Mouse (Mus musculus): Measurements from ENCODE around the gene Ccdc163. TPM values are rescaled to one million over a fixed set of nuclear protein-coding genes. Genes with fewer than 3 reads are reported as not detected.

The Ccdc163 gene
- polyA plus RNA-seq, 1 experiment, result 22.8 TPM

- DNase-seq (ENCODE audit: extremely low spot score in 1 of 2, low spot score in 1 of 2), result no peak
These were observed 9.5 kb upstream of the Ccdc163 start for GRCm38 (mm10) chr4:116698693-116699342.

- no peak for DNase-seq (ENCODE audit: extremely low spot score in 1 of 2, low spot score in 1 of 2)
These were observed 7.3 kb upstream of the Ccdc163 start for GRCm38 (mm10) chr4:116700964-116701363.

DNA sequence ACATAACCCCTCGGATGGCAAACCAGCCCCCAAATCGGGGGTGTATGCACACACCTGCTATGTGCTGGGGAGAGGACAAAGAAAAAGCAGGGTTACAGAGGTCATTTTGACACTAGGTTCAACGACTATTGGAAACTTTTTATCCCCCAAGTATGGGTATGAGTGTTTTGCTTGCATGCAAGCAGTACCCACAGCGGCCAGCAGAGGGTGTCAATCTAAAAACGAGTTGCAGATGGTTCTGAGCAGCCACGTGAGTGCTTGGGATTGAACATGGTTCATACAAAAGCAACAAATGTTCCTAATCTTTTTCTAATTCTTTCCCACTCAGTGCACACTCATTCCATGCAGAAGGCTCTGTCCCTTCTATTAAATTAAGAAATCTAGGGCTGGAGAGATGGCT lies 4.5 kb upstream of the Ccdc163 start:
- peak in 1 of 2 experiments; percentile 68 for DNase-seq (ENCODE audit: extremely low spot score in 1 of 2, low spot score in 1 of 2)

GRCm38 (mm10) chr4:116707666-116708065 lies 643 bp upstream of the Ccdc163 start:
- DNase-seq (ENCODE audit: extremely low spot score in 1 of 2, low spot score in 1 of 2), result peak in 1 of 2 experiments; percentile 52

DNA sequence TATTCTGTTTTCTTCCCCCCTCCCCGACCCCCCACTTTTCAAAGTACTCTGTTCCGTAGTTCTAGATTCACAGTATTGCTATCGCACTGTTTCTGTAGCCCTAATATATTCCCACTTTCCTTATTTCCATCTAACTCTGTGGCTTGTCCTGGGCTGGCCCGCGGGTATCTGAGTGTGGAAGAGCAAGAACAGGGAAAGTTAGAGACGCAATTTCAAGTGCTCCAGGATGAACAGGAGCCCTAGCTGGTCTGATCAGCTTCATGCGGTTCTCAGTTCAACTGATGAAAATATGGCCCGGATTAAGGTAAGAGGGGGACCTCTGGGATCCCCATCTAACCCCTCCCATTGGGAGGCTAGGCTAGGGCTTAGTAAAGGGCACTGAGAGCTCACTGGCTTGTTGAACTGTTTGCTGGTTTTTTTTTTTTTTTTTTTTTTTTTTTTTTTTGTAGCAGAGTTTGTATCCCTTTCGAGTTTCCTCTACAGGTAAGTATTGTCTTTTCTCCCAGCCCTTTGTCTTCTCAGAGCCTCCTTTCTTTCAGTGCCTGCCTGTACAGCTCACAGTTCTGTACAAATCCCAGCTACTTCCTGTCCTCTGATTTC lies 582 bp downstream of the Ccdc163 start:
- DNase-seq (ENCODE audit: extremely low spot score in 1 of 2, low spot score in 1 of 2), result no peak

DNA sequence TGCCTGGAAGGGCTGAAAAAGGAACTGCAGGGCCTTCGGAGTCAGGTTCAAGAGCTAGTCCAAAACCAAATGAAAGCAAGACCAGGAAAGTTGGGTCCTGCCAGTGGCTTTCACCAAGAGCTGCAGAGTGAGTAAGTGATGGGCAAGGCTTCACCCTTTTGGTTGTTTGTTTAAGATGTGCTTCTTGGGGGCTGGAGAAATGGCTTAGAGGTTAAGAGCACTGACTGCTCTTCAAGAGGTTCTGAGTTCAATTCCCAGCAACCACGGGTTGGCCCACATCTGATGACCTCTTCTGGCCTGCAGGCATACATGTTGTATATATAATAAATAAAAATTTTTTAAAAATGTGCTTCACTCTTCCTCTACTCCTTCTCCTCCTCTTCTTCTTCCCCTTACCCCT lies 1.8 kb downstream of the Ccdc163 start:
- no peak for DNase-seq (ENCODE audit: extremely low spot score in 1 of 2, low spot score in 1 of 2)

DNA sequence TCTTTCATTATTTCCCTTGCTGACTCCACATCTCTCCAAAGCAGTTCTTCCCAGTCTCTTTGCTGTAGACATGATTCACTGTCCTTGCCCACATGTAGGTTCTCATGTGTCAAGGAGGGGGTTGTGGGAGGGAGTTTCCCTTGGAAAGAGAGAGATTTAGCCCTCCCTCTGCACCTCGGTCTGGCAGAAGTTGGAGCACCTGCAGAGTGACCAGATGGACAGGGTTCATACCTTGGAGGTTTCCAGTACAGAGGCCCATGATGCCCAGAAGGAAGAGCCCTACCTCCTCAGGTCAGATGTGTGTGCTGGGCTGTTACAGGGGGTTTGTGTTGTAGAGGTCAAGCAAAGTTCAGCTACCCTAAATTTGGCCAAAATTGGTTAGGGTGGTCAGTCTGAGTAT lies 4.2 kb downstream of the Ccdc163 start:
- DNase-seq (ENCODE audit: extremely low spot score in 1 of 2, low spot score in 1 of 2), result no peak

GRCm38 (mm10) chr4:116719396-116719795 lies 11.1 kb downstream of the Ccdc163 start:
- DNase-seq (ENCODE audit: extremely low spot score in 1 of 2, low spot score in 1 of 2), result peak; percentile 43 to 87

GRCm38 (mm10) chr4:116720343-116721097 lies 12.2 kb downstream of the Ccdc163 start, which contains the start of gene Tesk2:
Gene Tesk2 (plus strand): TSS chr4:116720948.
- peak; percentile 96 for DNase-seq (ENCODE audit: extremely low spot score in 1 of 2, low spot score in 1 of 2)

DNA sequence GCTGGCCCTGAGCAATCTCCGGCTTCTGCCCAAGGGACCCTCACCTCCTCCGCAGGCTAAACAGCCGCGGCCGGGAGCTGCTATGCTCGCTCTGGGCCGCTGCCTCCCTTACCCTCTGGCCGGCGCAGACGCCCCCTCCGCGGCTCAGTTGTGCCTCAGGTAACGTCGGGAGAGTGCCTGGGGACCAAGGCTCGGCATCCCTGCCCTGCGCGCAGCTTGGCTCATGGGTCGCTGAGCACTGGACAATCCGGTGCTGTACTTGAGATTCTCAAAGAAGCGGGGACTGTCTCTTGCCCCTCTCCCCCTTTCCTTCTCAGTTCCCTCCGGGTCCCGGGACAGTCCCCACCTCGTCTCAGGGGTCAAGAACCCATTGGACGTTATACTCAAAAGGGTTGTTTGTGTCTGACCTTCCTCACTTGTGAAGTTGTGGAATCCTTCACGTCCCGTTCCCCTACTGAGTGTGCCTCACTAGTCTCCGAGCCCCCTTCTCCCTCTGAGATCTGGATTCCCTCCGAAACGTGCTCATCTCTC lies 12.9 kb downstream of the Ccdc163 start:
- DNase-seq (ENCODE audit: extremely low spot score in 1 of 2, low spot score in 1 of 2), result no peak

DNA sequence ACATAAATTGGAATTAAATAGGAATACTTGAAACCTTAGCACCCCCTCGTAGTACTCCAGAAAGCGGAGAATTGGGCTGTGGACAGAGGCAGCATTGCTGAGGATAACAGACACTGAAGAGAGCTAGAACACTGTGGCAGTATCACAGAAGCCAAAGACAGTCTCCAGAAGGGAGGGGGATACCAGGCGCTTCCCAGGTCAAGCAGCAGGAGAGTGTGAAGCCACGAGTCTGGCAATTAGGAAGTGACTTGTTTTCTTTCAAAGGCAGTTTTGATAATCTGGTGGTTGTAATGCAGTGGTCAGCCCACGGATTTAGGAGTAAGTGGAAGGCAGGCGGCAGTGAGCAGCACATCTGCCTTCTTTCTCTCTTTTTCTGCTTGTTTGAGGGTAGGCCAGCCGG lies 13.9 kb downstream of the Ccdc163 start:
- DNase-seq (ENCODE audit: extremely low spot score in 1 of 2, low spot score in 1 of 2), result no peak

DNA sequence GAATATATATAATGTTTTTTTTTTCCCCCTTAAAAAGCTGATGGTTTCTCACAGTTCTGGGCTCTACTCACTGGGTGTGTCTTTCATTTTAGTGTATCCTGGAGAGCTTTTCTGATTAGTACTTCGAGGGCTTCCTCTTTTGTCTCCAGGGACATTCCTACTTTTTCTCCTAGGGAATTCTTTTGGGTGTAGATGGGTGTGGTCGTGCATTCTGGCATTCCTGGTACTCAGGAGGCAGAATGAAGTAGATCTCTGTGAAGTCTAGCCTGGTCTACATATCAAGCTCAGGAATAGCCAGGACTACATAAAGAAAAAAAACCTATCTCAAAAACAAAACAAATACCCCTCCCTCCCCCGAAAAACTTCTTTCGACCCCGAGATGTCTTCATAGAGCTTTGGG lies 17.1 kb downstream of the Ccdc163 start:
- no peak for DNase-seq (ENCODE audit: extremely low spot score in 1 of 2, low spot score in 1 of 2)

GRCm38 (mm10) chr4:116727401-116727800 lies 19.1 kb downstream of the Ccdc163 start:
- DNase-seq (ENCODE audit: extremely low spot score in 1 of 2, low spot score in 1 of 2), result no peak

- DNase-seq (ENCODE audit: extremely low spot score in 1 of 2, low spot score in 1 of 2), result no peak
These were observed 21.2 kb downstream of the Ccdc163 start for GRCm38 (mm10) chr4:116729532-116729931.

GRCm38 (mm10) chr4:116731077-116731476 lies 22.8 kb downstream of the Ccdc163 start:
- DNase-seq (ENCODE audit: extremely low spot score in 1 of 2, low spot score in 1 of 2), result no peak

- DNase-seq (ENCODE audit: extremely low spot score in 1 of 2, low spot score in 1 of 2), result no peak
These were observed 24.0 kb downstream of the Ccdc163 start for GRCm38 (mm10) chr4:116732355-116732754.

DNA sequence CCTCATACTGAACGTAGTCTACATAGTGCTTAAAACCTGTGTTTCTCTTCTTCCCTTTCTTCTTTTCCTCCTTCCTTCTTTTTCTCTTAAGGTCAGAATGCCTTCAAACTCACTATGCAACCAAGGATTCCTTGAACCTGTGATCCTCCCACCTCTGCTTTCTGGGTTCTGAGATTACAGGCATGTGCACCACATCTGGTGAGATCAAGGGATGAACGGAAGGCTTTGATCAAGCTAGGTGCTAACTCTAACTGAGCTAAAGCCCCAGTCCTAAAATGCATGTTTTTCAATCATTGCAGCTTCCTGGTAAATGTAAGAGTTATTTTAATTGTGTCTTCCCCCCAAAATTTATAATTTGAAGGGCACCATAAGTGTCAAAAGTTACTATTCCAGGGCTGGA lies 26.7 kb downstream of the Ccdc163 start:
- DNase-seq (ENCODE audit: extremely low spot score in 1 of 2, low spot score in 1 of 2), result no peak

DNA sequence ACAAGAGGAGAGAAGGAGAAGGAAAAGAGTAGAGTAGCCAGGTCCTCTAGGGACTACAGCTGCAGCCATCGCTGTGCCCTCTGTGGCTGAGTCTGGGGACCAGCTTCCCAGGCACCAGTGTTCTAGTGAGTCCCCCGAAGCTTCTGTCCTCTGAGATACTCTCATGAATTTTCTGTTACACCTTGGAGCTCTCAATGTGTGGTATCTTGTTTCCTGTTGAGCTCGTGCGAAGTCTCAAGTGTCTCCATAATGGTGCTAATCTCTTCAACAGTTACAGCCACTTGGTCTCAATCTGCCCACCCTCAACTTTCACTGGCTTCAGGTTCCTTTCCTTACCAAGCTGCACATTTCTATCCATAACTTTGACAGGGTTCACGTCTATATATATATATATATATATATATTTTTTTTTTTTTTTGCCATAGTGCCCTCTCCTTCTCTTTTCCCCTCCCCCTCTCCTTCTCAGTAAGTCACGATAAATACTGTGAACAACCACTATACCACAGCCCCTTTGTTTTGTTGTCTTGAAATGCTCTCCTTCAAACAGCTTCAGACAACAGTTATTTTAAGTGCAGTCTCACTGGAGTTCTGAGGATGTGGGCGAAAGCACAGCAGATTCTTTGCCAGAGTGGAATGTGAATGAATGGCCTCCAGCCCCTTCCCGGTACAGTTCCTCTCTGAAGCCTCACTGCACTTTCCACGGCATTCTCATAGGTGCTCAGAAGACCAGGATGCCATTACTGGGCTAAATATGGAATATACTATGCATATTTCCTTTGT lies 30.9 kb downstream of the Ccdc163 start:
- DNase-seq (ENCODE audit: extremely low spot score in 1 of 2, low spot score in 1 of 2), result no peak

GRCm38 (mm10) chr4:116749750-116750149 lies 41.4 kb downstream of the Ccdc163 start:
- DNase-seq (ENCODE audit: extremely low spot score in 1 of 2, low spot score in 1 of 2), result peak in 1 of 2 experiments; percentile 7

- no peak for DNase-seq (ENCODE audit: extremely low spot score in 1 of 2, low spot score in 1 of 2)
These were observed 53.6 kb downstream of the Ccdc163 start for GRCm38 (mm10) chr4:116761914-116762313.

GRCm38 (mm10) chr4:116764001-116764400 lies 55.7 kb downstream of the Ccdc163 start:
- no peak for DNase-seq (ENCODE audit: extremely low spot score in 1 of 2, low spot score in 1 of 2)
